Mouse (Mus musculus): Measurements from ENCODE around the gene Spag17.

GRCm38 (mm10) chr3:99850926-99851325 is 34.3 kb upstream of the Spag17 start:
- TF ChIP-seq CTCF (IDR thresholded peaks at IDR 0.05; ENCODE audit: insufficient read depth, low read depth, low read length) (no peak), POLR2A (IDR thresholded peaks at IDR 0.05; ENCODE audit: insufficient read depth, low read depth, low read length) (no peak)

Data from olfactory bulb, adult 2 months (tissue).